Mouse (Mus musculus) heart, postnatal 25 days (tissue): Measurements from ENCODE around the gene Kmt2d. TPM values are rescaled to one million over a fixed set of nuclear protein-coding genes. Genes with fewer than 3 reads are reported as not detected.

Source experiments
- DNase-seq: peaks from one replicate; pipeline ENCODE4 v3.0.0; 2022; ENCODE audit warnings: low spot score
- intact Hi-C: fragments of 180-260 bp; cut with DNase I; formaldehyde crosslinking; loops from one replicate; pipeline ENCODE4 v1.15.1; 2025
- total RNA-seq, 2 experiments: library from RNA; stranded (reverse); gene quantifications; 2 replicates each; pipeline ENCODE4 v1.2.3; 2021

Gene Kmt2d
- total RNA-seq, 2 experiments from 2014 or later = 52.1 to 57.7 TPM

- no peak for DNase-seq
- intact Hi-C loops = no loop called here
These were observed 63.9 kb downstream of the Kmt2d start for GRCm38 (mm10) chr15:98806809-98807770.

- no peak for DNase-seq
- intact Hi-C loops = no loop called here
These were observed 64.8 kb downstream of the Kmt2d start for GRCm38 (mm10) chr15:98806071-98806808.

GRCm38 (mm10) chr15:98805324-98806040 is 65.5 kb downstream of the Kmt2d start:
- peak; percentile 35 for DNase-seq
- intact Hi-C loops = no loop called here

GRCm38 (mm10) chr15:98804054-98804453 is 67.0 kb downstream of the Kmt2d start:
- peak; percentile 58 for DNase-seq
- intact Hi-C loops = no loop called here

- intact Hi-C loops = no loop called here
- no peak for DNase-seq
These were observed 68.1 kb downstream of the Kmt2d start for GRCm38 (mm10) chr15:98802926-98803325.

- intact Hi-C loops = loop anchor here (2.0 to 5.0 kb wide), 2 partner anchors 92 to 135 kb away; partner anchors contain the start of gene Ccdc65
- no peak for DNase-seq
These were observed 71.6 kb downstream of the Kmt2d start for GRCm38 (mm10) chr15:98799396-98799795.

GRCm38 (mm10) chr15:98798903-98799302 is 72.1 kb downstream of the Kmt2d start:
- intact Hi-C loops = loop anchor here (2.0 to 5.0 kb wide), 2 partner anchors 92 to 134 kb away; partner anchors contain the start of gene Ccdc65
- no peak for DNase-seq

- DNase-seq = no peak
- intact Hi-C loops = loop anchor here (2.0 to 5.0 kb wide), 2 partner anchors 91 to 133 kb away; partner anchors contain the start of gene Ccdc65
These were observed 73.0 kb downstream of the Kmt2d start for GRCm38 (mm10) chr15:98797835-98798492.

- DNase-seq = no peak
- intact Hi-C loops = loop anchor here (5.0 kb wide), 1 partner anchor 90 kb away; the partner anchor contains the start of gene Ccdc65
These were observed 74.0 kb downstream of the Kmt2d start for GRCm38 (mm10) chr15:98796803-98797595.

GRCm38 (mm10) chr15:98793141-98793698 is 77.8 kb downstream of the Kmt2d start:
- DNase-seq = no peak
- intact Hi-C loops = no loop called here

- DNase-seq = no peak
- intact Hi-C loops = no loop called here
These were observed 78.6 kb downstream of the Kmt2d start for GRCm38 (mm10) chr15:98792233-98793020.

GRCm38 (mm10) chr15:98791771-98792170 is 79.2 kb downstream of the Kmt2d start:
- intact Hi-C loops = no loop called here
- DNase-seq = no peak

- intact Hi-C loops = no loop called here
- DNase-seq = no peak
These were observed 79.8 kb downstream of the Kmt2d start for GRCm38 (mm10) chr15:98791221-98791620.

- intact Hi-C loops = no loop called here
- DNase-seq = no peak
These were observed 80.2 kb downstream of the Kmt2d start for GRCm38 (mm10) chr15:98790761-98791160.

- DNase-seq = no peak
- intact Hi-C loops = no loop called here
These were observed 81.1 kb downstream of the Kmt2d start, which contains the start of gene Wnt1 for GRCm38 (mm10) chr15:98789661-98790535. Gene Wnt1, plus strand, starts transcription at chr15:98789857.

- intact Hi-C loops = no loop called here
- DNase-seq = no peak
These were observed 81.9 kb downstream of the Kmt2d start for GRCm38 (mm10) chr15:98788972-98789660.
